Mouse (Mus musculus): ENCODE measurements around the gene Tmsb15b2. TPM values are rescaled to one million over a fixed set of nuclear protein-coding genes. Genes with fewer than 3 reads are reported as not detected.
"Not testable (repeated sequence)": the region's sequence is repeated elsewhere in the genome, so short reads cannot be mapped to it uniquely, and the experiment has no call there.

Gene Tmsb15b2
- polyA plus RNA-seq, 1 experiment from 2014 or later = 17.7 TPM

GRCm38 (mm10) chrX:136976424-136977084 is 1.3 kb upstream of the Tmsb15b2 start, which contains the start of the genes Tmsb15l and Tmsb15b1:
Gene Tmsb15l (minus strand): TSS chrX:136976869.
Gene Tmsb15b1 (minus strand): TSS chrX:136976874.
- WGBS = 22% methylated on average over 15 of the region's 15 CpGs
- no peaks in the 10 kb centered on the region for H3K9me3 ChIP-seq
- H3K27me3 ChIP-seq (replicated peaks) = no peaks in the 10 kb centered on the region
- H3K36me3 ChIP-seq = no peaks in the 10 kb centered on the region
- no peaks in the 10 kb centered on the region for H3K4me1 ChIP-seq
- peak within 1 kb of the TSS; percentile 53 for H3K4me3 ChIP-seq
- H3K4me2 ChIP-seq = peak within 1 kb of the TSS; percentile 67
- no peak within 1 kb of the TSS for H3K27ac ChIP-seq (replicated peaks)
- peak within 1 kb of the TSS; percentile 71 for H3K9ac ChIP-seq
- peak; percentile 76 for ATAC-seq (ENCODE audit: extremely low read depth, insufficient number of reproducible peaks, low FRiP score, low TSS enrichment)

- H3K4me3 ChIP-seq = no peak overlapping the region
- H3K27ac ChIP-seq (replicated peaks) = no peak overlapping the region
- 18% methylated on average over 2 of the region's 2 CpGs for WGBS
- H3K27me3 ChIP-seq (replicated peaks) = no peaks in the 10 kb centered on the region
- H3K4me2 ChIP-seq = no peak overlapping the region
- no peaks in the 10 kb centered on the region for H3K36me3 ChIP-seq
- no peaks in the 10 kb centered on the region for H3K9me3 ChIP-seq
- no peak overlapping the region for H3K9ac ChIP-seq
- no peaks in the 10 kb centered on the region for H3K4me1 ChIP-seq
- ATAC-seq (ENCODE audit: extremely low read depth, insufficient number of reproducible peaks, low FRiP score, low TSS enrichment) = no peak
Measured at GRCm38 (mm10) chrX:136959688-136960087, 15.6 kb downstream of the Tmsb15b2 start.

GRCm38 (mm10) chrX:136958300-136958699 is 17.0 kb downstream of the Tmsb15b2 start:
- H3K36me3 ChIP-seq; H3K9ac ChIP-seq; H3K27me3 ChIP-seq (replicated peaks); H3K4me1 ChIP-seq; H3K27ac ChIP-seq (replicated peaks); H3K9me3 ChIP-seq; ATAC-seq (ENCODE audit: extremely low read depth, insufficient number of reproducible peaks, low FRiP score, low TSS enrichment): not testable (repeated sequence)
- Histone ChIP-seq H3K4me3 (peak overlapping the region; percentile 40), H3K4me2 (peak overlapping the region; percentile 56)
- 50% methylated on average over 5 of the region's 5 CpGs for WGBS

GRCm38 (mm10) chrX:136957583-136958279 is 17.6 kb downstream of the Tmsb15b2 start:
- H3K27ac ChIP-seq (replicated peaks); H3K9ac ChIP-seq; H3K36me3 ChIP-seq; ATAC-seq (ENCODE audit: extremely low read depth, insufficient number of reproducible peaks, low FRiP score, low TSS enrichment); H3K4me1 ChIP-seq; H3K27me3 ChIP-seq (replicated peaks); H3K9me3 ChIP-seq: not testable (repeated sequence)
- Histone ChIP-seq H3K4me3 (peak overlapping the region; percentile 40), H3K4me2 (peak overlapping the region; percentile 56)
- 22% methylated on average over 13 of the region's 13 CpGs for WGBS

GRCm38 (mm10) chrX:136937985-136938384 is 37.3 kb downstream of the Tmsb15b2 start:
- no peak overlapping the region for H3K9ac ChIP-seq
- 26% methylated on average over 3 of the region's 3 CpGs for WGBS
- H3K4me3 ChIP-seq = no peak overlapping the region
- no peaks in the 10 kb centered on the region for H3K4me1 ChIP-seq
- H3K27me3 ChIP-seq (replicated peaks) = no peaks in the 10 kb centered on the region
- H3K9me3 ChIP-seq = no peaks in the 10 kb centered on the region
- ATAC-seq (ENCODE audit: extremely low read depth, insufficient number of reproducible peaks, low FRiP score, low TSS enrichment) = no peak
- H3K36me3 ChIP-seq = no peaks in the 10 kb centered on the region
- no peak overlapping the region for H3K4me2 ChIP-seq
- no peak overlapping the region for H3K27ac ChIP-seq (replicated peaks)

- Histone ChIP-seq H3K9ac (no peak within 1 kb of the TSS), H3K4me2 (no peak within 1 kb of the TSS), H3K36me3 (no peaks in the 10 kb centered on the region), H3K4me1 (no peaks in the 10 kb centered on the region), H3K4me3 (no peak within 1 kb of the TSS), H3K9me3 (peaks cover 13% of the 10 kb centered on the region; the same call in 1 of the 2 replicates), H3K27me3 (replicated peaks) (no peaks in the 10 kb centered on the region), H3K27ac (replicated peaks) (no peak within 1 kb of the TSS)
- 85% methylated on average over 14 of the region's 14 CpGs for WGBS
- no peak for ATAC-seq (ENCODE audit: extremely low read depth, insufficient number of reproducible peaks, low FRiP score, low TSS enrichment)
Measured at GRCm38 (mm10) chrX:136927031-136927430, 48.3 kb downstream of the Tmsb15b2 start, which contains the start of gene H2bfm. Gene H2bfm (plus strand): TSS chrX:136927325.

GRCm38 (mm10) chrX:136925863-136926262 is 49.4 kb downstream of the Tmsb15b2 start:
- Histone ChIP-seq H3K36me3 (no peaks in the 10 kb centered on the region), H3K4me1 (no peaks in the 10 kb centered on the region), H3K4me2 (no peak overlapping the region), H3K27ac (replicated peaks) (no peak overlapping the region), H3K9me3 (peaks cover 13% of the 10 kb centered on the region; the same call in 1 of the 2 replicates), H3K4me3 (no peak overlapping the region), H3K9ac (no peak overlapping the region), H3K27me3 (replicated peaks) (no peaks in the 10 kb centered on the region)
- no peak for ATAC-seq (ENCODE audit: extremely low read depth, insufficient number of reproducible peaks, low FRiP score, low TSS enrichment)

Other genes starting within 250 kb of the Tmsb15b2 start
- 334 and 360 TPM in 2 replicates for gene Morf4l2, start 231.8 kb downstream of the Tmsb15b2 start, polyA plus RNA-seq (2015; fragmentation: Nextera tagmentation; extraction: Ambion mirVana)
- 0.10 and 0.12 TPM in 2 replicates for gene Glra4, start 195.4 kb downstream of the Tmsb15b2 start, polyA plus RNA-seq (2015; fragmentation: Nextera tagmentation; extraction: Ambion mirVana)
- 2.4 and 3.6 TPM in 2 replicates for gene Plp1, start 152.8 kb downstream of the Tmsb15b2 start, polyA plus RNA-seq (2015; fragmentation: Nextera tagmentation; extraction: Ambion mirVana)
- gene Rab9b, start 106.7 kb downstream of the Tmsb15b2 start, polyA plus RNA-seq (2015; fragmentation: Nextera tagmentation; extraction: Ambion mirVana) = 0.11 and 0.22 TPM in 2 replicates
- not detected in 2 replicates for gene H2bfm, start 48.2 kb downstream of the Tmsb15b2 start, polyA plus RNA-seq (2015; fragmentation: Nextera tagmentation; extraction: Ambion mirVana)
- gene Tmsb15l, start 1.4 kb upstream of the Tmsb15b2 start, polyA plus RNA-seq (2015; fragmentation: Nextera tagmentation; extraction: Ambion mirVana) = 2.0 and 2.7 TPM in 2 replicates
- gene Tmsb15b1, start 1.4 kb upstream of the Tmsb15b2 start, polyA plus RNA-seq (2015; fragmentation: Nextera tagmentation; extraction: Ambion mirVana) = 11.6 and 14.9 TPM in 2 replicates
- gene Zcchc18, start 17.7 kb upstream of the Tmsb15b2 start, polyA plus RNA-seq (2015; fragmentation: Nextera tagmentation; extraction: Ambion mirVana) = 3.2 and 4.1 TPM in 2 replicates
- gene Slc25a53, start 62.8 kb upstream of the Tmsb15b2 start, polyA plus RNA-seq (2015; fragmentation: Nextera tagmentation; extraction: Ambion mirVana) = 5.6 and 6.4 TPM in 2 replicates
- gene Fam199x, start 74.1 kb upstream of the Tmsb15b2 start, polyA plus RNA-seq (2015; fragmentation: Nextera tagmentation; extraction: Ambion mirVana) = 3.7 and 4.2 TPM in 2 replicates
- not detected in 2 replicates for gene Esx1, start 146.6 kb upstream of the Tmsb15b2 start, polyA plus RNA-seq (2015; fragmentation: Nextera tagmentation; extraction: Ambion mirVana)

Data from heart, embryonic 13.5 days (tissue).